Mouse (Mus musculus) urinary bladder, postnatal 25 days (tissue): ENCODE results near the gene Cnr1.

Experiments
- DNase-seq: peaks from one replicate; pipeline ENCODE4 v3.0.0; 2022; ENCODE audit warnings: low spot score

The Cnr1 gene

GRCm38 (mm10) chr4:33924234-33924888, at the start of gene Cnr1:
Gene Cnr1, plus strand, starts transcription at chr4:33924593.
- DNase-seq, result peak; percentile 58

GRCm38 (mm10) chr4:33879944-33880343, 44.4 kb upstream of the Cnr1 start:
- no peak for DNase-seq

DNA sequence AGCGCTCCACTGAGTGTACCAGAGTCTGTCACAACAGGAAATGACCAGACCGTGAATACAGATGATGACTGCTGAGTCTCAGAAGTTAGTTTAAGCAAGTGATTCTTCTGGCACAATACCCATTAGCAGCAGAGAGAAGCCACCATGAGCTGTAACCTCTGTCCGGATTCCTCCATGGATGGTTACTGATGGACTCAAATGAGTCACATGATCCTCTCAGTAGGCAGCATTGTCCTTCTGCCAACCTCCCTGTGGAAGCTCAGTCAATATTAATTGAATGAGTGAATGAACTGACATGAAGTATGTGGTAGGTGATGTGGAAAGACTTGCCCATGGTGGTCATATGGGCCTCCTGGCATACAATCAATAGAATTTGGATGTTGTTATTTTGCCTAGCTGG, 38.4 kb upstream of the Cnr1 start:
- no peak for DNase-seq

GRCm38 (mm10) chr4:33889976-33890375, 34.4 kb upstream of the Cnr1 start:
- no peak for DNase-seq

DNA sequence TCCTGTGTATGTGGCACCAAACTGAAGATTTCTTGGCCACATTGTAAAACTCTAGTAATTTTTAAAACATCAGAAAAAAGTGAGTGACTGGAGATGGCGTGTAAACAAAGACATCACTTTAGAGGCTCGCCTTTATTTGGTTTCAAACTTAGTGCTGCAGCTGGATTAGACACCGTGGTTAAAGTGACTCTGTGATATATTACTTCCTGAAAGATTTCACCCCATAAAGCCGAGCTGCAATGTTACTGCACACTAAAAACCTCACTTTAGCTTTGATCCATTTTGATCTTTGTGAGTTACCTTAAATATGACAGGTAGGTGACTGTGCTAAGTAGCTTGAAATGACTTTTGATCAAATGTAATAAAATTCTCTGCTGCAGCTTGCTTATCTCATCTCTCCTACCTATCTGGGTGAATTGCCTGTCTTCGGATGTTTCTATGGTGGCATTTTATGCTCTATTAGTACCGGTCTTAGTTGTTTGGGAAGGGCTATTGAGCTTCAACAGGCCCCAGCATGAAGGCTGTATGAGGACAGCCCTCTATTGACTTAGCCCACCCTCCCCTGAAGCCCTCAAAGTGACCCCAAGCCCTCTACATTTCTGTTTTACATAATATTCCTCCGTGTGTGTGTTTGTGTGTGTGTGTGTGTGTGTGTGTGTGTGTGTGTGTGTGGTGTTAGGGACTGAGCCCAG, 32.1 kb upstream of the Cnr1 start:
- DNase-seq, result no peak

- no peak for DNase-seq
Measured at GRCm38 (mm10) chr4:33893841-33894240, 30.6 kb upstream of the Cnr1 start.

DNA sequence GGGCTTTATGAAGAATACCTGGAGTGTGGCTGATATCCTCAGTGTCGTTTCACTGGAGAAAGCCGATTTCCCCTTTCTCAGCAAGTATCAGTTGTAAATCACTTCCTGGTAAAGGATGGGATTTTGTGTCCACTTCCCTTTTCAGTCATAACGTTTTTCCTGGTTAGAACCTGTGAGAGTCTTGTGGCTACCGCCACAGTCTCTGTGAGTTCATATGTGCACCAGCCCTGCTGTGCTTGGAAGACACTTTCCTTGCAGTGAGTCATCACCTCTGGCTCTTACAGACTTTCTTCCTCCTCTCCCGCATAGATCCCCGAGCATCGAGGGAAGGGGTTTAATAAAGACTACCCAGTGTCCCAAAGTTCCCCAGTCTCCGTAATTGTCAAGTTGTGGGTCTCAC, 29.3 kb upstream of the Cnr1 start:
- DNase-seq, result no peak

DNA sequence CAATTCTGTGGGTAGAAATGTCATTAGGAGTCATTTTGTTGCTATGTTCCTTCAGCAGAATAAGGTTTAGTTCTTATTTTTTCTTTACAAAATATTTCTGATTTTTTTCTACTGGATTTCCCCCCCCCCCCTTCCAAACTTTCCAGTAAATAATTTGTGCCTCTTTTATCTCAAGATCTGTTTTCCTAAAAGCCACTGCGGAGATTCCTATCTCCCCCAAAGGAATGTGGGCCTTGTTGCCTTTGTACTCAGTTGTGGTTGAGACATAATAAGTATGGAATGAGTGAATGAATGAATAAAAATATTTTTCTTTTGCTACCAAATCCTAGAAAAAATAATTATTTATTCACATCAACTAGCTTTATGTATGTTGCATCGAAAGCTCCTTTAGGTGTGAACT, 28.9 kb upstream of the Cnr1 start:
- DNase-seq, result no peak

- DNase-seq, result no peak
Measured at GRCm38 (mm10) chr4:33901659-33902058, 22.7 kb upstream of the Cnr1 start.

DNA sequence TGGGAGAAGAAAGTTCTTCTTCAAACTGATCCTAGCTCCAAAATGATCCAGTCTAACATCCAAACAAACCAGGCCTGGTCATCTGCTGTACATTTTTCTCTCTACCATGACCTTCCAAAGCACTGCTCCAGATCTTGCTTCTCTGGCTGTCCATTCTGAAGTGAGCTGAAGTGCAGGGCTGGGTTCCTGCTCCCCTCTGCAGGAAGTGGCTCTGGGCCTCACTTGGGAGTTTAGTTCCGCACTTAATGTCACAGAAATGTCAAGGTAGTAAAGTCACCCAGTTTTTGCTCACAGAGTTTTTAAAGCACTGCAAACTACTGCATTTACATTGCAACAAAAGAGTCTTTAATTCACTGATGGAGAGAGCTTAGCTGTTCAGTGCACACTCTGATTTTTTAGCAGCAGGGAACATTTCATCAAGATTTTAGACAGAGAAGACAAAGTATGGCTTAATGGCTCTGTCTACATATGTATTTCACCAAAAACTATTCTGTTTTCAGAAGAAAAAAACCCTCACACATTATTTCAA, 20.5 kb upstream of the Cnr1 start:
- no peak for DNase-seq

DNA sequence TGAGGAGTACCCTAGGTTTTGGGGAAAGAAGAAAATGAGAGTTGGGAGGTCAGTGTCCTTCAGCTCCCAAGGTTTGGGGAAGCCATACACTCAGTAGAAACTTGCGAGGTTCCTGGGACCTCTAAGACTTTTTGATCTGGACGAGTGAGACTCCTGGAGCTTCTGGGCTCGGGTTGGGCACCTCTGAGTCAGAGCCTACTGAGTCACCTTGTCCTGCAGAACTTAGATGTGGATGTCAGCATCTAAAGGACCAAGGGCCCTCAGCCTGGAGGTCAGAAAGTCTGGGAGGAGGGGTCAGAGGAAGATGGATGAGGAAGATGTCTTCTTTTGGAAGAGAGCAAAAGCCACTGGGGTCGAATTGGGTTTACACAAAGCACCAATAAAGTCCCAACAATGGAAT, 19.6 kb upstream of the Cnr1 start:
- DNase-seq, result no peak

DNA sequence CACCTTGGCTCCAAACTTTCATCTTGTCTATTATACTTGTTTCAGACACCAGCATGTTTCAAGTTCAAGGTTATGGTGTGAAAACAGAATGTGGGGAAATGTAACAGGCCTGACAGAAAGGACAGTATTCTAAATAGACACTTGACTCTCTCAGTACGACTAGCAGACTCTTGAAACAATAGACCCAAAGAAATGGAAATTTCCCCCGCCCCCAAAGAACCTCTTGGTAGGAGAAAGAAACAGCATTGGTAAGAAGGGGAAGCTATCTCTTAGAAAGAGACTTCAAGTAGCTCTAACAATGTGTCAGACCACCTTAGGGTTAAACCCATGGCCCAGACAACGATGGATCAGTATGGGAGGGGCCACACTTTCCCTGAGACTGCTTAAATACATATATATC, 15.6 kb upstream of the Cnr1 start:
- no peak for DNase-seq

DNA sequence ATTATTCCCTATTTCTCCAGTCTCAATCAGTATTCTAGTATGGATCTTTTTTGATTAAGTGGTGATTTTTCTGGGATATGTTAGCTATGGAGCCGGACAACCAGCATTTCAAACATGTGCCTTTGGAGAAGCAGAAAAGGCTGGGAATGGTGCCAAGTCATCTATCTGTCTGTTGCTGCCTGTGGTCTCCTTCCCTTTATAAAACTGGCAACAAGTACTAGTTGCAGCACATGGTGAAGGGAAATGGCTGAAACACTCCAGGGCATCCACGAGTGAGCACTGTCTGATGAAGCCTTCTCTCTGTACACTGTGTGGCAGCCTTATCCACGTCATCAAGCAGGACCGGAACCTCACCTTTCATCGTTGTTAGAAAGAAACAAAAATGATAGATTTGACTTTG, 8.7 kb upstream of the Cnr1 start:
- DNase-seq, result no peak

GRCm38 (mm10) chr4:33920807-33921206, 3.6 kb upstream of the Cnr1 start:
- no peak for DNase-seq

DNA sequence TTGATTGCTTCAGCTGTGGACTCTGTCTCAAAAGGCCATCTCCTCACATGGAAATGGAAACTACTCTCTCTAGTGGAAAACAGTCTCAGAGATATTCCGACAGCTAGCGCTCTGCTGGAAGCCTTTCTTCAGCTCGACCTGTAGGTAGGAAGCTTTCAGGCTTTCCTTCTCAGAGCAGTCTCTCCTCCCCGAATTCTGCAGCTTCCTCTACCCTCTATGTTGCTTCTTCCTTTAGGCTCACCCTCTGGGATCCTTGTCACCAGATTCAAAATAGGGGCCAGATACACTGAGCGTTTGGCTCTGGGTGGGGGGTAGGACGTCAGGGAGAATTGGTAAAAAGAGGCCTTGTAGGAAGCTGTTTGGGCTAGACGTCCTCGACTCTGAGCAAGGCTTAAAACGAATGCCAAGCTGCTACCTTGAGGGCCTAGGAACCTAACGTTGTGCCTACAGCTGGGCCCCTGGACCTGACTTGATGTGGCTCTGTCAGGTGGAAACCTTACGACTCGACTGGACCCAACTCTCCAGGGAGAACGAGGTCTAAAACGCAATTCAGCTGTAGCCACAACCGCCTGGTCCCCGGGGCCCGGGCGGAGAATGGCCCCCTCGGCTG, 1.1 kb upstream of the Cnr1 start:
- no peak for DNase-seq

DNA sequence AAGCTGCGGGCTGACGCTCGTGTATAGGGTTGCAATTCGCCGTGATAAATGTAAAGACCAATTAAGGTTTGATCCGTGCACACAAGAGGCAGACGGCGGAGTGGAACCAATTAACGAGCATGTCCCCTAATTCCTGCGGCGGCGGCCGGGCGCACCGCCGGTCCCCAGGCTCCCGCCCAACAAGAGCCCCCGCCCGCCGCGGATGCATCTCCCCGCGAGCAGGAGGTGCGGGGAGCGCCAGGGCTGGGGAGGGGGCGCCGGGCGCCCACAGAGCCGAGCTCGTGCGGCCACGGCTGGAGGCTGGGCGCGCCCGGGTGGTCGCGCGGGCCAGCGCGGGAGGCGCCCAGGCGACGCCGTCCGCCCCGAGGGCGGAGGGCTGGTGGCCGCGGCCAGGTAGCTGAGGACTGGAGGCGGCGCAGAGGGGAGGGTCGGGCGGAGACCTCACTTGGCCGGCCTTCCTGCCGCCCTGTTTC, 596 bp upstream of the Cnr1 start:
- no peak for DNase-seq

DNA sequence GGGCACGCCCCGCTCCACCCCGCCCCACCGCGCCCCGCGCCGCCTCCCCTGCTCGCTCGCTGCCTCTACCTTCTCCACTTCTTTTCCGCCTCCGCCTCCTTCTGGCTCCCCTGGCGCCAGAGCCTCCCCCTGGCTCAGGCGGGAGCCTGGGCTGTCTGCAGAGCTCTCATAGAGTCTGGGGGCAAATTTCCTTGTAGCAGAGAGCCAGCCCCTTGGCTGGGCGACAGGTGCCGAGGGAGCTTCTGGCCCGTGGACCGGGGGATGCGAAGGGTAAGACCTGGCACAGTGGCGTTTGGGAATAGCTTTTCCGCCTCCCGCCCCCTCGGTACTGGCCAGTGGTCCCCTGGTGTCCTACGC, 474 bp downstream of the Cnr1 start:
- DNase-seq, result no peak

GRCm38 (mm10) chr4:33925489-33925888, 1.1 kb downstream of the Cnr1 start:
- DNase-seq, result no peak

DNA sequence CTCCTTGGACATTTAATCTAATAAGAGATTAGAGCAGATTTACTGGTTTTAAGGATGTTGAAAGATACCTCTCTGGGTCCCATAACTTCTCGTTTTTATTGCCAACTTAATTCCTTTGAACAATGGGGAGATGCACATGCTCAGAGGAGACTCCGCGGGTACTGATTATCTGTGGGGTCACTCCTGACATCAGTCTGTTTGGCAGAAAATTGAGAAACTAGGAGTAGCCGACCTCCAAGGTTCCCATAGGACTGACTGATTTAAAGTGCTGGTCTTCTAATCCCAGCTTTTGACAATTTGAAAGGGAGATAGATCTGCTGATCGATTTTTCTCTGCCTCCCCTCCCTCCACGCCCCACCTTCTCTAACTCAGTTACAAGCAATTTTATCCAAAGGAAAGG, 1.6 kb downstream of the Cnr1 start:
- DNase-seq, result no peak

GRCm38 (mm10) chr4:33926730-33927263, 2.4 kb downstream of the Cnr1 start:
- no peak for DNase-seq

DNA sequence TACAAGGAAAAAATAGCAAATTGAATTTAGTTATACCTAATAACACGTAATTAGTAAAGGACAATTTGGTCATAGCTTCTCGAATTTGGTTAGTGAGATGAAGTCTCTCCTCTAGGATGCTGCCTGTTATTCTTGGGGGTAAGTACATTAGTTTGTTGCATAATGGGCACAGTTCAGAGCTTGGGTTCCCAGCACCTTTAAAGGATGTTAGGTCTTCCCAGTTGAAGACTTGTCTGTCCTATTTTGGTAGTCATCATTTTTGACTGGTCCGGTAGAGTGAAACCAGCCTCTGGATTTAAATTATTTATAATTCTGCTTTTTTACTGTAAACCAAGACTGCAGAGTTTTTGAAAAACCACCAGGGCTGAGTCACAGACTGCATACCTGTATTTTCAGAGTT, 3.3 kb downstream of the Cnr1 start:
- DNase-seq, result no peak

GRCm38 (mm10) chr4:33928450-33928849, 4.1 kb downstream of the Cnr1 start:
- DNase-seq, result no peak

GRCm38 (mm10) chr4:33931347-33931746, 7.0 kb downstream of the Cnr1 start:
- DNase-seq, result no peak
